ENCODE assay signal across 16 mouse cellular contexts in genomic region chr14:113469072-113469471, GRCm38 (mm10).
A peak's percentile ranks its signal among the peaks of the same experiment; 100 is the strongest.
DNase-seq lines count a peak whose midpoint lies in the region; ATAC-seq and TF ChIP-seq lines count a peak whose summit lies in the region.
"Had no signal": no experiment of that assay in that cellular context is flagged by ENCODE, and none has a peak within 500 bp of the region (broad histone marks: within the 10 kb centered on the region; RNA-seq: fewer than 3 reads in every experiment).

No protein-coding gene starts in this region.

- no peak overlapping the region for H3K4me2 ChIP-seq in hindbrain, embryonic 11.5 days (replicated peaks; ENCODE audit: low read depth, low read length)
- H3K4me2 ChIP-seq in neural tube, embryonic 12.5 days (replicated peaks): no peak overlapping the region
- H3K4me2 ChIP-seq in neural tube, embryonic 15.5 days: no peak overlapping the region
- no peak overlapping the region for H3K4me2 ChIP-seq in forebrain, postnatal 0 days (ENCODE audit: low read depth)
- H3K4me2 ChIP-seq in neural tube, embryonic 14.5 days (ENCODE audit: low read depth, low read length): no peak overlapping the region
- H3K4me2 ChIP-seq: embryonic facial prominence, embryonic 15.5 days; limb, embryonic 15.5 days; lung, embryonic 15.5 days had no signal

- no peak for TF ChIP-seq CTCF in forebrain, postnatal 0 days (IDR thresholded peaks at IDR 0.05; ENCODE audit: low read depth)
- no peak for TF ChIP-seq CTCF in gastrocnemius, adult 2 months (IDR thresholded peaks at IDR 0.05)

- no peak overlapping the region for H3K27ac ChIP-seq in hindbrain, embryonic 11.5 days (ENCODE audit: low read depth, low read length)
- H3K27ac ChIP-seq in hindbrain, embryonic 10.5 days: no peak overlapping the region
- H3K27ac ChIP-seq in neural tube, embryonic 12.5 days: no peak overlapping the region
- no peak overlapping the region for H3K27ac ChIP-seq in neural tube, embryonic 15.5 days (replicated peaks)
- H3K27ac ChIP-seq in forebrain, postnatal 0 days (ENCODE audit: low read depth, low read length): no peak overlapping the region
- H3K27ac ChIP-seq in neural tube, embryonic 14.5 days (ENCODE audit: low read depth, low read length): no peak overlapping the region
- no peak overlapping the region for H3K27ac ChIP-seq in gastrocnemius, adult 2 months
- H3K27ac ChIP-seq: embryonic facial prominence, embryonic 15.5 days; limb, embryonic 15.5 days; lung, embryonic 15.5 days had no signal

- H3K9ac ChIP-seq in hindbrain, embryonic 11.5 days (ENCODE audit: low read depth, low read length): no peak overlapping the region
- no peak overlapping the region for H3K9ac ChIP-seq in neural tube, embryonic 12.5 days
- H3K9ac ChIP-seq in neural tube, embryonic 15.5 days (replicated peaks): no peak overlapping the region
- H3K9ac ChIP-seq in forebrain, postnatal 0 days: no peak overlapping the region
- no peak overlapping the region for H3K9ac ChIP-seq in neural tube, embryonic 14.5 days (replicated peaks; ENCODE audit: low read depth, low read length)
- H3K9ac ChIP-seq: embryonic facial prominence, embryonic 15.5 days; limb, embryonic 15.5 days; lung, embryonic 15.5 days had no signal

- peak; percentile 8 for DNase-seq in hindbrain, embryonic 11.5 days (ENCODE audit: low spot score)
- no peak for DNase-seq in hindbrain, embryonic 10.5 days (ENCODE audit: low spot score)
- peak; percentile 51 for DNase-seq in forebrain, postnatal 0 days
- DNase-seq in gastrocnemius, adult 2 months: no peak
- DNase-seq in gastrocnemius, postnatal 36 days: no peak
- DNase-seq: adrenal gland, adult 8-10 months; cerebellum, adult 11-12 months; kidney, postnatal 4 days; thymus, adult 18-20 months had no signal

- ATAC-seq in hindbrain, embryonic 11.5 days (ENCODE audit: low FRiP score): peak; percentile 78
- ATAC-seq in neural tube, embryonic 12.5 days (ENCODE audit: low FRiP score, low read depth): peak; percentile 44; the same call in 1 of the 2 replicates
- no peak for ATAC-seq in neural tube, embryonic 15.5 days (ENCODE audit: low FRiP score)
- ATAC-seq in forebrain, postnatal 0 days: peak; percentile 62; the same call in 1 of the 2 replicates
- peak; percentile 38; the same call in 1 of the 2 replicates for ATAC-seq in neural tube, embryonic 14.5 days (ENCODE audit: low read depth)
- ATAC-seq: intestine, postnatal 0 days had no signal

- H3K27me3 ChIP-seq in hindbrain, embryonic 11.5 days (ENCODE audit: control insufficient read depth, insufficient read depth, low read length): no peaks in the 10 kb centered on the region
- no peaks in the 10 kb centered on the region for H3K27me3 ChIP-seq in hindbrain, embryonic 10.5 days (ENCODE audit: insufficient read depth, poor library complexity, severe bottlenecking)
- H3K27me3 ChIP-seq in neural tube, embryonic 12.5 days (replicated peaks): no peaks in the 10 kb centered on the region
- H3K27me3 ChIP-seq in neural tube, embryonic 15.5 days (replicated peaks): no peaks in the 10 kb centered on the region
- H3K27me3 ChIP-seq in forebrain, postnatal 0 days (ENCODE audit: insufficient read depth, low read length): no peaks in the 10 kb centered on the region
- H3K27me3 ChIP-seq in neural tube, embryonic 14.5 days (ENCODE audit: control insufficient read depth, insufficient read depth, low read length): no peaks in the 10 kb centered on the region
- H3K27me3 ChIP-seq: embryonic facial prominence, embryonic 15.5 days; limb, embryonic 15.5 days; lung, embryonic 15.5 days had no signal

- no peaks in the 10 kb centered on the region for H3K36me3 ChIP-seq in hindbrain, embryonic 11.5 days (ENCODE audit: control insufficient read depth, insufficient read depth, low read length)
- H3K36me3 ChIP-seq in hindbrain, embryonic 10.5 days: no peaks in the 10 kb centered on the region
- H3K36me3 ChIP-seq in neural tube, embryonic 12.5 days: no peaks in the 10 kb centered on the region
- no peaks in the 10 kb centered on the region for H3K36me3 ChIP-seq in neural tube, embryonic 15.5 days
- no peaks in the 10 kb centered on the region for H3K36me3 ChIP-seq in forebrain, postnatal 0 days (ENCODE audit: insufficient read depth)
- no peaks in the 10 kb centered on the region for H3K36me3 ChIP-seq in neural tube, embryonic 14.5 days (ENCODE audit: control insufficient read depth, insufficient read depth, low read length)
- H3K36me3 ChIP-seq: embryonic facial prominence, embryonic 15.5 days; limb, embryonic 15.5 days; lung, embryonic 15.5 days had no signal

- intact Hi-C loops in gastrocnemius, adult 2 months (cut with DNase I): no loop called here
- intact Hi-C loops in gastrocnemius, postnatal 36 days (cut with DNase I): no loop called here

- no peaks in the 10 kb centered on the region for H3K4me1 ChIP-seq in hindbrain, embryonic 11.5 days (replicated peaks; ENCODE audit: control insufficient read depth, insufficient read depth, low read length)
- no peaks in the 10 kb centered on the region for H3K4me1 ChIP-seq in hindbrain, embryonic 10.5 days (replicated peaks)
- no peaks in the 10 kb centered on the region for H3K4me1 ChIP-seq in neural tube, embryonic 12.5 days
- H3K4me1 ChIP-seq in neural tube, embryonic 15.5 days: no peaks in the 10 kb centered on the region
- no peaks in the 10 kb centered on the region for H3K4me1 ChIP-seq in forebrain, postnatal 0 days (ENCODE audit: insufficient read depth)
- no peaks in the 10 kb centered on the region for H3K4me1 ChIP-seq in neural tube, embryonic 14.5 days (ENCODE audit: control insufficient read depth, insufficient read depth, low read length)
- H3K4me1 ChIP-seq: embryonic facial prominence, embryonic 15.5 days; limb, embryonic 15.5 days; lung, embryonic 15.5 days had no signal

- no peak overlapping the region for H3K4me3 ChIP-seq in hindbrain, embryonic 11.5 days (ENCODE audit: low read depth, low read length)
- H3K4me3 ChIP-seq in hindbrain, embryonic 10.5 days: no peak overlapping the region
- H3K4me3 ChIP-seq in neural tube, embryonic 12.5 days: no peak overlapping the region
- no peak overlapping the region for H3K4me3 ChIP-seq in neural tube, embryonic 15.5 days (replicated peaks)
- H3K4me3 ChIP-seq in forebrain, postnatal 0 days (ENCODE audit: low read depth, low read length): no peak overlapping the region
- no peak overlapping the region for H3K4me3 ChIP-seq in neural tube, embryonic 14.5 days (ENCODE audit: low read depth, low read length)
- H3K4me3 ChIP-seq in gastrocnemius, adult 2 months: no peak overlapping the region
- H3K4me3 ChIP-seq: embryonic facial prominence, embryonic 15.5 days; limb, embryonic 15.5 days; lung, embryonic 15.5 days had no signal

- no peaks in the 10 kb centered on the region for H3K9me3 ChIP-seq in hindbrain, embryonic 11.5 days (ENCODE audit: control insufficient read depth, low read length)
- H3K9me3 ChIP-seq in hindbrain, embryonic 10.5 days: no peaks in the 10 kb centered on the region
- H3K9me3 ChIP-seq in neural tube, embryonic 12.5 days: no peaks in the 10 kb centered on the region
- H3K9me3 ChIP-seq in neural tube, embryonic 15.5 days (replicated peaks): no peaks in the 10 kb centered on the region
- H3K9me3 ChIP-seq in forebrain, postnatal 0 days (ENCODE audit: low read length): no peaks in the 10 kb centered on the region
- 0 out of 2 replicates have a peak, but pooled peaks cover 3% of the 10 kb centered on the region for H3K9me3 ChIP-seq in neural tube, embryonic 14.5 days (ENCODE audit: control insufficient read depth, low read length)
- H3K9me3 ChIP-seq: embryonic facial prominence, embryonic 15.5 days; limb, embryonic 15.5 days; lung, embryonic 15.5 days had no signal

- 67% methylated on average over 5 of the region's 5 CpGs for WGBS in hindbrain, embryonic 11.5 days
- 73% methylated on average over 5 of the region's 5 CpGs for WGBS in hindbrain, embryonic 10.5 days
- 56% methylated on average over 5 of the region's 5 CpGs for WGBS in neural tube, embryonic 12.5 days
- WGBS in neural tube, embryonic 15.5 days: 47% methylated on average over 5 of the region's 5 CpGs
- WGBS in forebrain, postnatal 0 days: 38% methylated on average over 5 of the region's 5 CpGs
- 38% methylated on average over 5 of the region's 5 CpGs for WGBS in neural tube, embryonic 14.5 days

Comparison
In these comparisons a context has a peak if more than half of its experiments do, and no peak if none do; other contexts are left out.
1. DNase-seq: peak in hindbrain, embryonic 11.5 days (single experiment) and forebrain, postnatal 0 days (single experiment); none in hindbrain, embryonic 10.5 days (single experiment), gastrocnemius, adult 2 months (single experiment) and gastrocnemius, postnatal 36 days (0 of 2).